Mouse (Mus musculus): ENCODE measurements at regions not wholly inside any gene's neighbourhood (a gene's known extent, or its start where the extent isn't known, plus 50 kb on each side); places are given as distances from the start of the nearest gene placed in this dataset.

DNA sequence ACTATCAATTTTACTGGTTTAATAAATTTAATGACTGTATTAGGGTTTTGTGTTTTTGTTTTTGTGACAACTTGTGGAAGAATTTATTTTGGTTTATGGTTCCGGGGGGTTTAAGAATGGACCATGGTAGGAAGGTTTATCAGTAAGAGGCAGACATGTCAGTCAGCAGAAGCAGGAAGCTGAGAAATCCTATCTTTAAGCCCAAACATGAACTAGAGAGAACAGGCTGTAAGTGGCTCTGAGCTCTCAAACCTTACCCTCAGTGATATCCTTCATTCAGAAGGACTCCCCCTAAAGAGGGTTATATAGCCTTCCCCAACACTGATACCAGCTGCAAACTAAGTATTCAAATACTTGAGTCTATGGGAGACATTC lies 170.8 kb downstream of the Btg1 start:
- TF ChIP-seq CTCF (conservative IDR thresholded peaks at IDR 0.05; ENCODE audit: insufficient read depth, insufficient read length, low read depth, low read length) (no peak), POLR2A (IDR thresholded peaks at IDR 0.05; ENCODE audit: low read depth, low read length) (no peak)

Data from kidney, adult 2 months (tissue).